Mouse (Mus musculus) kidney, embryonic 14.5 days (tissue): ENCODE results near the gene Rhoj. TPM values are rescaled to one million over a fixed set of nuclear protein-coding genes. Genes with fewer than 3 reads are reported as not detected.

Source experiments
- ATAC-seq: fragments of 200-750 bp; cut with Nextera tagmentation; 2 replicates; pipeline ENCODE4 v1.8.0; 2017; ENCODE audit warnings: moderate number of reproducible peaks, mild to moderate bottlenecking, moderate TSS enrichment, moderate library complexity; ENCODE audit not compliant: low FRiP score, low TSS enrichment
- H3K27ac ChIP-seq: fragments of 300-500 bp; sonication (generic); 2 replicates; pipeline ENCODE4 v1.5.1; 2014; ENCODE audit warnings: low read depth, mild to moderate bottlenecking, low read length, moderate library complexity, mixed read lengths
- H3K27me3 ChIP-seq: fragments of 300-500 bp; sonication (generic); 2 replicates; pipeline ENCODE4 v1.6.1; 2014; ENCODE audit warnings: mild to moderate bottlenecking, low read length; ENCODE audit not compliant: control insufficient read depth, insufficient read depth
- H3K36me3 ChIP-seq: fragments of 300-500 bp; sonication (generic); 2 replicates; pipeline ENCODE4 v1.6.1; 2014; ENCODE audit warnings: low read length, mixed read lengths; ENCODE audit not compliant: control insufficient read depth, insufficient read depth
- H3K4me1 ChIP-seq: fragments of 300-500 bp; sonication (generic); 2 replicates; pipeline ENCODE4 v1.6.1; 2014; ENCODE audit warnings: low read length, mixed read lengths; ENCODE audit not compliant: control insufficient read depth, insufficient read depth
- H3K4me2 ChIP-seq: fragments of 300-500 bp; sonication (generic); replicated peaks from 2 replicates; pipeline ENCODE4 v1.6.1; 2014; ENCODE audit warnings: low read depth, mild to moderate bottlenecking, low read length
- H3K4me3 ChIP-seq: fragments of 300-500 bp; sonication (generic); 2 replicates; pipeline ENCODE4 v1.5.1; 2014; ENCODE audit warnings: mild to moderate bottlenecking, low read length
- H3K9ac ChIP-seq: fragments of 300-500 bp; sonication (generic); 2 replicates; pipeline ENCODE4 v1.6.1; 2014; ENCODE audit warnings: low read depth, mild to moderate bottlenecking, low read length, moderate library complexity
- H3K9me3 ChIP-seq: fragments of 300-500 bp; sonication (generic); 2 replicates; pipeline ENCODE4 v1.6.1; 2016; ENCODE audit warnings: low read length; ENCODE audit not compliant: control insufficient read depth
- WGBS: fragments of 180-500 bp; shearing (Covaris S2); extraction: QIAGEN DNeasy Blood & Tissue Kit; methylation state at CpG from one replicate; pipeline ENCODE4 v1.1.7; 2014; 5-methylcytosine and 5-hydroxymethylcytosine counted together
- polyA plus RNA-seq: library from polyadenylated mRNA; unstranded; fragments of >200 nt; fragmentation: Nextera tagmentation; extraction: Ambion mirVana; gene quantifications from 2 replicates; pipeline ENCODE4 v1.2.1, GENCODE M21; 2014

Gene Rhoj
- polyA plus RNA-seq, 1 experiment from 2014 or later = 45.7 TPM

- WGBS = 64% methylated on average over 2 of the region's 2 CpGs
- Histone ChIP-seq H3K9me3 (no peaks in the 10 kb centered on the region), H3K4me1 (peaks cover 4% of the 10 kb centered on the region; the same call in 1 of the 2 replicates), H3K4me2 (no peak overlapping the region), H3K36me3 (no peaks in the 10 kb centered on the region), H3K4me3 (no peak overlapping the region), H3K27me3 (no peaks in the 10 kb centered on the region), H3K27ac (no peak overlapping the region), H3K9ac (no peak overlapping the region)
- ATAC-seq = no peak
Measured at GRCm38 (mm10) chr12:75369418-75369851, 61.3 kb downstream of the Rhoj start.

- ATAC-seq = no peak
- H3K27ac ChIP-seq = no peak overlapping the region
- H3K4me1 ChIP-seq = no peaks in the 10 kb centered on the region
- H3K4me3 ChIP-seq = no peak overlapping the region
- H3K27me3 ChIP-seq = no peaks in the 10 kb centered on the region
- no peaks in the 10 kb centered on the region for H3K36me3 ChIP-seq
- no peak overlapping the region for H3K9ac ChIP-seq
- H3K9me3 ChIP-seq = no peaks in the 10 kb centered on the region
- WGBS = 93% methylated on average over 10 of the region's 10 CpGs
- H3K4me2 ChIP-seq = no peak overlapping the region
Measured at GRCm38 (mm10) chr12:75374437-75374836, 66.3 kb downstream of the Rhoj start.

GRCm38 (mm10) chr12:75375060-75375459, 66.9 kb downstream of the Rhoj start:
- ATAC-seq = no peak
- no peak overlapping the region for H3K27ac ChIP-seq
- H3K27me3 ChIP-seq = no peaks in the 10 kb centered on the region
- H3K9me3 ChIP-seq = no peaks in the 10 kb centered on the region
- no peak overlapping the region for H3K9ac ChIP-seq
- H3K4me1 ChIP-seq = no peaks in the 10 kb centered on the region
- no peaks in the 10 kb centered on the region for H3K36me3 ChIP-seq
- WGBS = 92% methylated on average over 12 of the region's 12 CpGs
- H3K4me3 ChIP-seq = no peak overlapping the region
- no peak overlapping the region for H3K4me2 ChIP-seq

GRCm38 (mm10) chr12:75376126-75376525, 68.0 kb downstream of the Rhoj start:
- no peaks in the 10 kb centered on the region for H3K9me3 ChIP-seq
- 88% methylated on average over 6 of the region's 6 CpGs for WGBS
- no peak for ATAC-seq
- no peak overlapping the region for H3K4me3 ChIP-seq
- H3K4me2 ChIP-seq = no peak overlapping the region
- no peak overlapping the region for H3K27ac ChIP-seq
- no peaks in the 10 kb centered on the region for H3K4me1 ChIP-seq
- no peaks in the 10 kb centered on the region for H3K36me3 ChIP-seq
- H3K27me3 ChIP-seq = no peaks in the 10 kb centered on the region
- no peak overlapping the region for H3K9ac ChIP-seq

- Histone ChIP-seq H3K27ac (no peak overlapping the region), H3K9me3 (no peaks in the 10 kb centered on the region)
- WGBS = 93% methylated on average over 9 of the region's 9 CpGs
Measured at GRCm38 (mm10) chr12:75386731-75387130, 78.6 kb downstream of the Rhoj start.

GRCm38 (mm10) chr12:75387156-75387555, 79.0 kb downstream of the Rhoj start:
- no peak for ATAC-seq
- Histone ChIP-seq H3K9me3 (no peaks in the 10 kb centered on the region), H3K27me3 (no peaks in the 10 kb centered on the region), H3K4me1 (no peaks in the 10 kb centered on the region), H3K36me3 (no peaks in the 10 kb centered on the region), H3K27ac (no peak overlapping the region), H3K4me3 (no peak overlapping the region), H3K4me2 (no peak overlapping the region), H3K9ac (no peak overlapping the region)
- 91% methylated on average over 8 of the region's 8 CpGs for WGBS

More at GRCm38 (mm10) chr12:75386731-75387130, 78.6 kb downstream of the Rhoj start:
- Histone ChIP-seq H3K4me2 (no peak overlapping the region), H3K4me1 (no peaks in the 10 kb centered on the region), H3K36me3 (no peaks in the 10 kb centered on the region), H3K27me3 (no peaks in the 10 kb centered on the region), H3K9ac (no peak overlapping the region), H3K4me3 (no peak overlapping the region)
- no peak for ATAC-seq

- WGBS = 87% methylated on average over 15 of the region's 15 CpGs
- H3K36me3 ChIP-seq = no peaks in the 10 kb centered on the region
- H3K4me1 ChIP-seq = no peaks in the 10 kb centered on the region
- no peak overlapping the region for H3K9ac ChIP-seq
- no peaks in the 10 kb centered on the region for H3K27me3 ChIP-seq
- H3K27ac ChIP-seq = no peak overlapping the region
- no peak for ATAC-seq
- H3K4me2 ChIP-seq = no peak overlapping the region
- no peaks in the 10 kb centered on the region for H3K9me3 ChIP-seq
- no peak overlapping the region for H3K4me3 ChIP-seq
Measured at GRCm38 (mm10) chr12:75387846-75388245, 79.7 kb downstream of the Rhoj start.

- no peak overlapping the region for H3K9ac ChIP-seq
- H3K36me3 ChIP-seq = no peaks in the 10 kb centered on the region
- H3K27me3 ChIP-seq = no peaks in the 10 kb centered on the region
- no peak for ATAC-seq
- WGBS = 86% methylated on average over 9 of the region's 9 CpGs
- H3K4me2 ChIP-seq = no peak overlapping the region
- H3K9me3 ChIP-seq = no peaks in the 10 kb centered on the region
- H3K27ac ChIP-seq = no peak overlapping the region
- no peaks in the 10 kb centered on the region for H3K4me1 ChIP-seq
- no peak overlapping the region for H3K4me3 ChIP-seq
Measured at GRCm38 (mm10) chr12:75388521-75388920, 80.4 kb downstream of the Rhoj start.

GRCm38 (mm10) chr12:75389308-75390135, 81.4 kb downstream of the Rhoj start:
- no peak overlapping the region for H3K4me2 ChIP-seq
- H3K36me3 ChIP-seq = no peaks in the 10 kb centered on the region
- no peak overlapping the region for H3K27ac ChIP-seq
- ATAC-seq = no peak
- H3K9ac ChIP-seq = no peak overlapping the region
- H3K4me1 ChIP-seq = no peaks in the 10 kb centered on the region
- H3K9me3 ChIP-seq = no peaks in the 10 kb centered on the region
- H3K4me3 ChIP-seq = no peak overlapping the region
- H3K27me3 ChIP-seq = no peaks in the 10 kb centered on the region
- WGBS = 45% methylated on average over 20 of the region's 20 CpGs
